Mouse (Mus musculus): ENCODE data around the gene 4930402H24Rik. TPM values are rescaled to one million over a fixed set of nuclear protein-coding genes. Genes with fewer than 3 reads are reported as not detected.

The 4930402H24Rik gene
- polyA plus RNA-seq, 1 experiment = 12.1 TPM

GRCm38 (mm10) chr2:130795731-130796130 lies 110.5 kb downstream of the 4930402H24Rik start:
- H3K27me3 ChIP-seq (ENCODE audit: control insufficient read depth, insufficient read depth, low read length) = no peaks in the 10 kb centered on the region
- no peak for DNase-seq (ENCODE audit: low read depth in 1 of 2, low spot score in 2 of 2)
- TF ChIP-seq POLR2A (IDR thresholded peaks at IDR 0.05; ENCODE audit: low read depth, low read length) (no peak), CTCF (IDR thresholded peaks at IDR 0.05; ENCODE audit: extremely low read depth, insufficient read depth, insufficient read length, insufficient replicate concordance) (no peak)
- H3K4me1 ChIP-seq (ENCODE audit: control insufficient read depth, insufficient read depth, insufficient read length) = no peaks in the 10 kb centered on the region
- H3K4me3 ChIP-seq (ENCODE audit: extremely low read depth, insufficient read depth, insufficient read length) = no peak overlapping the region
- peaks cover 3% of the 10 kb centered on the region; the same call in 1 of the 2 replicates for H3K36me3 ChIP-seq (ENCODE audit: control insufficient read depth, insufficient read depth, low read length)
- WGBS = 95% methylated on average over 8 of the region's 8 CpGs
- H3K27ac ChIP-seq (ENCODE audit: insufficient read depth, low read length) = no peak overlapping the region

DNA sequence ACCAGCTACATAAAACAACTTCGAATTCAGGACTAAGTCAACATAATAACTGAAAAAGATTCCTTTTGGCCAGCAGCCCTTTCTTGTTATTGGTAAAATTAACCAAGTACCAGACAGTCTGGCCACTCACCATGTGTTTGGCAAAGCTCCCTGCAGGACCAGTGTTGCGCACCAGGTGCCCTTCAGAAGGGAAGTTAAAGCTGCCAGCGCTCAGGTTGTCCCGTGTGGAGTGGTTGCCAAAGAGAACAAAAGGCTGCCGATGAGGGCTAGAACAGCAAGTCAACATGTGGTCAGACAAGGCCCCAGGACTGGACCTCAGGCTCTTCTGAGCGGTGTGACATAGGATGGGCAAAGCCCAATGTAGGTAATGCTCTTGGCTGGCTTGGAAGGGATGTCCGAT lies 114.5 kb downstream of the 4930402H24Rik start:
- no peak for DNase-seq (ENCODE audit: low read depth in 1 of 2, low spot score in 2 of 2)
- H3K4me3 ChIP-seq (ENCODE audit: extremely low read depth, insufficient read depth, insufficient read length) = no peak overlapping the region
- peaks cover 4% of the 10 kb centered on the region; the same call in 1 of the 2 replicates for H3K36me3 ChIP-seq (ENCODE audit: control insufficient read depth, insufficient read depth, low read length)
- H3K27ac ChIP-seq (ENCODE audit: insufficient read depth, low read length) = no peak overlapping the region
- TF ChIP-seq POLR2A (IDR thresholded peaks at IDR 0.05; ENCODE audit: low read depth, low read length) = no peak
- TF ChIP-seq CTCF (IDR thresholded peaks at IDR 0.05; ENCODE audit: extremely low read depth, insufficient read depth, insufficient read length, insufficient replicate concordance) = no peak
- WGBS = 93% methylated on average over 7 of the region's 7 CpGs
- H3K4me1 ChIP-seq (ENCODE audit: control insufficient read depth, insufficient read depth, insufficient read length) = no peaks in the 10 kb centered on the region
- no peaks in the 10 kb centered on the region for H3K27me3 ChIP-seq (ENCODE audit: control insufficient read depth, insufficient read depth, low read length)

- DNase-seq (ENCODE audit: low read depth in 1 of 2, low spot score in 2 of 2) = no peak
- Histone ChIP-seq H3K4me1 (ENCODE audit: control insufficient read depth, insufficient read depth, insufficient read length) (no peaks in the 10 kb centered on the region), H3K36me3 (ENCODE audit: control insufficient read depth, insufficient read depth, low read length) (peaks cover 4% of the 10 kb centered on the region; the same call in 1 of the 2 replicates), H3K27me3 (ENCODE audit: control insufficient read depth, insufficient read depth, low read length) (no peaks in the 10 kb centered on the region), H3K4me3 (ENCODE audit: extremely low read depth, insufficient read depth, insufficient read length) (no peak overlapping the region), H3K27ac (ENCODE audit: insufficient read depth, low read length) (no peak overlapping the region)
- no peak for TF ChIP-seq POLR2A (IDR thresholded peaks at IDR 0.05; ENCODE audit: low read depth, low read length)
- TF ChIP-seq CTCF (IDR thresholded peaks at IDR 0.05; ENCODE audit: extremely low read depth, insufficient read depth, insufficient read length, insufficient replicate concordance) = no peak
- WGBS = 94% methylated on average over 6 of the region's 6 CpGs
Measured at GRCm38 (mm10) chr2:130789642-130790041, 116.6 kb downstream of the 4930402H24Rik start.

DNA sequence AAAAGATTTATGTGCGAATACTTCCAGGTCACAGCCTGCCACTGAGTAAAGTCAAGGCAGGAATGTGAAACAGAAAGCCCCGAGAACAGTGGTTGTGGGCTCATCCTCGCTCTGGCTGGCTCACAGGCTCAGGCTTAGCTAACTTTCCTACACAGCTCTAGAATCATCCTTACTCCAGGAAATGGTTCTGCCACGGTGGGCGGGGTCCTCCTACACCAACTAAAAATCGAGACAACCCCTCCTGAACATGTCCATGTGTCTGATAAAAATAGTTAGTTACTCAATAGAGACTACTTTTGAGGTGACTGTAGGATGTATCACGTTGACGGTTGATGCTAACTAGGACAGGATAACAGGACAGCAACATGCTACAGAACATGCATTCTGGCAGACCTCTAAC lies 117.2 kb downstream of the 4930402H24Rik start:
- WGBS = 86% methylated on average over 8 of the region's 8 CpGs

GRCm38 (mm10) chr2:130784939-130785338 lies 121.3 kb downstream of the 4930402H24Rik start:
- TF ChIP-seq POLR2A (IDR thresholded peaks at IDR 0.05; ENCODE audit: low read depth, low read length) = no peak
- TF ChIP-seq CTCF (IDR thresholded peaks at IDR 0.05; ENCODE audit: extremely low read depth, insufficient read depth, insufficient read length, insufficient replicate concordance) = no peak
- no peak for DNase-seq (ENCODE audit: low read depth in 1 of 2, low spot score in 2 of 2)
- H3K27ac ChIP-seq (ENCODE audit: insufficient read depth, low read length) = no peak overlapping the region
- WGBS = 29% methylated on average over 3 of the region's 3 CpGs
- no peak overlapping the region for H3K4me3 ChIP-seq (ENCODE audit: extremely low read depth, insufficient read depth, insufficient read length)
- H3K36me3 ChIP-seq (ENCODE audit: control insufficient read depth, insufficient read depth, low read length) = peaks cover 2% of the 10 kb centered on the region; the same call in 1 of the 2 replicates
- no peaks in the 10 kb centered on the region for H3K27me3 ChIP-seq (ENCODE audit: control insufficient read depth, insufficient read depth, low read length)
- no peaks in the 10 kb centered on the region for H3K4me1 ChIP-seq (ENCODE audit: control insufficient read depth, insufficient read depth, insufficient read length)

More for the DNA sequence above, 117.2 kb downstream of the 4930402H24Rik start:
- no peak for DNase-seq (ENCODE audit: low read depth in 1 of 2, low spot score in 2 of 2)
- no peak for TF ChIP-seq CTCF (IDR thresholded peaks at IDR 0.05; ENCODE audit: extremely low read depth, insufficient read depth, insufficient read length, insufficient replicate concordance)
- no peak for TF ChIP-seq POLR2A (IDR thresholded peaks at IDR 0.05; ENCODE audit: low read depth, low read length)
- Histone ChIP-seq H3K27me3 (ENCODE audit: control insufficient read depth, insufficient read depth, low read length) (no peaks in the 10 kb centered on the region), H3K36me3 (ENCODE audit: control insufficient read depth, insufficient read depth, low read length) (peaks cover 4% of the 10 kb centered on the region; the same call in 1 of the 2 replicates), H3K4me3 (ENCODE audit: extremely low read depth, insufficient read depth, insufficient read length) (no peak overlapping the region), H3K4me1 (ENCODE audit: control insufficient read depth, insufficient read depth, insufficient read length) (no peaks in the 10 kb centered on the region), H3K27ac (ENCODE audit: insufficient read depth, low read length) (no peak overlapping the region)

DNA sequence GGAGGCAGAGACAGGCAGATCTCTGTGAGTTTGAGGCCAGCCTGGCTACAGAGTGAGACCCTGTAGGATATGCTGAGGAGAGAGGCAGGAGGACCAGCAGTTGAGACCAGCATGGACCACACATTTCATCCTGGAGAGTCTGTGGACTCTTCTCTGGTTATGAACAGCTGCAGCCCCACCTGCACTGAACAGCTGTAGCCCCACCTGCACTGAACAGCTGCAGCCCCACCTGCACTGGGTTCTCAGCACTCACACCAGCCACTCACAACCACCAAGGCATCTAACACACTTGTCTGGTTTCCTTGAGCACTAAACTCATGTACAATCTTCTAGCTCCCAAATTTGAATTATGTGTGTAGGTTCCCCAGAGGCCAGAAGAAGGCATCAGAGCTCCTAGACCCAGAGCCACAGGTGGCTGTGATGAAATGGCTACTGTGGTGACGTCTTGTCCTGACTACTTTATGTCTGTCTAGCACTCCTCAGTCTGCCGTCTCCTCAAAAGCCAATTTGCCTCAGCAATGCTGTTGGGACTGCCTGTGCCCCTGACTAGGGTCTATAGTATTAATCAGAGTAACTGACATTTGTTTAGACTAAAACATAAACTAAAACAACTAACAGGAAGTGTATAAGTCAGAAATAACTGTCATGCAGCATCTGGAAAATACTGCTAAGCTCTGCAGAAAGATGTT lies 125.4 kb downstream of the 4930402H24Rik start:
- Histone ChIP-seq H3K27me3 (ENCODE audit: control insufficient read depth, insufficient read depth, low read length) (no peaks in the 10 kb centered on the region), H3K4me3 (ENCODE audit: extremely low read depth, insufficient read depth, insufficient read length) (no peak overlapping the region), H3K4me1 (ENCODE audit: control insufficient read depth, insufficient read depth, insufficient read length) (no peaks in the 10 kb centered on the region), H3K36me3 (ENCODE audit: control insufficient read depth, insufficient read depth, low read length) (peaks cover 2% of the 10 kb centered on the region; the same call in 1 of the 2 replicates), H3K27ac (ENCODE audit: insufficient read depth, low read length) (no peak overlapping the region)
- TF ChIP-seq POLR2A (IDR thresholded peaks at IDR 0.05; ENCODE audit: low read depth, low read length) (no peak), CTCF (IDR thresholded peaks at IDR 0.05; ENCODE audit: extremely low read depth, insufficient read depth, insufficient read length, insufficient replicate concordance) (no peak)
- 79% methylated on average over 2 of the region's 2 CpGs for WGBS
- DNase-seq (ENCODE audit: low read depth in 1 of 2, low spot score in 2 of 2) = no peak

GRCm38 (mm10) chr2:130779935-130780334 lies 126.3 kb downstream of the 4930402H24Rik start:
- Histone ChIP-seq H3K27ac (ENCODE audit: insufficient read depth, low read length) (no peak overlapping the region), H3K36me3 (ENCODE audit: control insufficient read depth, insufficient read depth, low read length) (peaks cover 2% of the 10 kb centered on the region; the same call in 1 of the 2 replicates), H3K4me1 (ENCODE audit: control insufficient read depth, insufficient read depth, insufficient read length) (no peaks in the 10 kb centered on the region), H3K27me3 (ENCODE audit: control insufficient read depth, insufficient read depth, low read length) (no peaks in the 10 kb centered on the region), H3K4me3 (ENCODE audit: extremely low read depth, insufficient read depth, insufficient read length) (no peak overlapping the region)
- WGBS = 89% methylated on average over 1 of the region's 1 CpGs
- TF ChIP-seq CTCF (IDR thresholded peaks at IDR 0.05; ENCODE audit: extremely low read depth, insufficient read depth, insufficient read length, insufficient replicate concordance) (no peak), POLR2A (IDR thresholded peaks at IDR 0.05; ENCODE audit: low read depth, low read length) (no peak)
- DNase-seq (ENCODE audit: low read depth in 1 of 2, low spot score in 2 of 2) = no peak

Data from spleen, adult 2 months (tissue).